Mouse (Mus musculus) midbrain, embryonic 14.5 days (tissue): ENCODE measurements around the gene Mphosph9. TPM values are rescaled to one million over a fixed set of nuclear protein-coding genes. Genes with fewer than 3 reads are reported as not detected.
A peak's percentile ranks its signal among the peaks of the same experiment; 100 is the strongest.
"Not testable (repeated sequence)": the region's sequence is repeated elsewhere in the genome, so short reads cannot be mapped to it uniquely, and the experiment has no call there.

Experiments used
- ATAC-seq: fragments of 200-750 bp; cut with Nextera tagmentation; 2 replicates; pipeline ENCODE4 v1.8.0; 2017; ENCODE audit warnings: moderate number of reproducible peaks, moderate library complexity; ENCODE audit not compliant: low FRiP score, low TSS enrichment
- DNase-seq: peaks from one replicate; pipeline ENCODE4 v3.0.0-alpha.2; 2015
- H3K27ac ChIP-seq: fragments of 300-500 bp; sonication (generic); replicated peaks from 2 replicates; pipeline ENCODE4 v1.5.1; 2014; ENCODE audit warnings: mild to moderate bottlenecking, low read depth, low read length, moderate library complexity
- H3K27me3 ChIP-seq: fragments of 300-500 bp; sonication (generic); 2 replicates; pipeline ENCODE4 v1.6.1; 2014; ENCODE audit warnings: low read length, control low read depth, mixed read lengths; ENCODE audit not compliant: control insufficient read depth, insufficient read depth
- H3K36me3 ChIP-seq: fragments of 300-500 bp; sonication (generic); 2 replicates; pipeline ENCODE4 v1.6.1; 2014; ENCODE audit warnings: low read length, control low read depth; ENCODE audit not compliant: control insufficient read depth, insufficient read depth
- H3K4me1 ChIP-seq: fragments of 300-500 bp; sonication (generic); 2 replicates; pipeline ENCODE4 v1.6.1; 2014; ENCODE audit warnings: mild to moderate bottlenecking, antibody characterized with exemption, low read length, control low read depth; ENCODE audit not compliant: control insufficient read depth, insufficient read depth
- H3K4me2 ChIP-seq: fragments of 300-500 bp; sonication (generic); 2 replicates; pipeline ENCODE4 v1.6.1; 2014; ENCODE audit warnings: mild to moderate bottlenecking, low read length, moderate library complexity
- H3K4me3 ChIP-seq: fragments of 300-500 bp; sonication (generic); replicated peaks from 2 replicates; pipeline ENCODE4 v1.5.1; 2014; ENCODE audit warnings: low read depth, low read length
- H3K9ac ChIP-seq: fragments of 300-500 bp; sonication (generic); replicated peaks from 2 replicates; pipeline ENCODE4 v1.6.1; 2014; ENCODE audit warnings: mild to moderate bottlenecking, low read length, moderate library complexity
- H3K9me3 ChIP-seq: fragments of 300-500 bp; sonication (generic); 2 replicates; pipeline ENCODE4 v1.6.1; 2016; ENCODE audit warnings: low read length, control low read depth, mixed read lengths; ENCODE audit not compliant: control insufficient read depth
- WGBS: fragments of 180-500 bp; shearing (Covaris S2); extraction: QIAGEN DNeasy Blood & Tissue Kit; methylation state at CpG from one replicate; pipeline ENCODE4 v1.1.7; 2014; 5-methylcytosine and 5-hydroxymethylcytosine counted together
- polyA plus RNA-seq: library from polyadenylated mRNA; unstranded; fragments of >200 nt; fragmentation: Nextera tagmentation; extraction: Ambion mirVana; gene quantifications from 2 replicates; pipeline ENCODE4 v1.2.1, GENCODE M21; 2014

Mphosph9 gene
- polyA plus RNA-seq = 11.7 and 16.8 TPM in 2 replicates

GRCm38 (mm10) chr5:124327510-124328364 is at the start of gene Mphosph9, which contains the start of gene 2810006K23Rik:
Gene Mphosph9 (minus strand): TSS chr5:124327972.
Gene 2810006K23Rik (plus strand): TSS chr5:124328089.
- WGBS = under 1% methylated on average over 72 of the region's 72 CpGs
- ATAC-seq (peak; percentile 98), DNase-seq (peak; percentile 100)
- H3K4me2 ChIP-seq = peak within 1 kb of the TSS; percentile 92
- H3K9ac ChIP-seq = peak within 1 kb of the TSS; percentile 73
- H3K4me3 ChIP-seq = peak within 1 kb of the TSS; percentile 57
- peaks cover 15% of the 10 kb centered on the region for H3K4me1 ChIP-seq
- no peaks in the 10 kb centered on the region for H3K9me3 ChIP-seq
- 0 out of 2 replicates have a peak, but pooled peaks cover 16% of the 10 kb centered on the region for H3K36me3 ChIP-seq
- H3K27me3 ChIP-seq = no peaks in the 10 kb centered on the region
- peak within 1 kb of the TSS; percentile 96 for H3K27ac ChIP-seq

- no peak for DNase-seq
- no peak overlapping the region for H3K4me2 ChIP-seq
- H3K4me1 ChIP-seq = no peaks in the 10 kb centered on the region
- H3K9ac ChIP-seq = no peak overlapping the region
- peaks cover 83% of the 10 kb centered on the region for H3K36me3 ChIP-seq
- no peaks in the 10 kb centered on the region for H3K27me3 ChIP-seq
- no peak overlapping the region for H3K27ac ChIP-seq
- WGBS = 96% methylated on average over 4 of the region's 4 CpGs
- H3K9me3 ChIP-seq = no peaks in the 10 kb centered on the region
- no peak overlapping the region for H3K4me3 ChIP-seq
- ATAC-seq = no peak
These were observed 49.4 kb upstream of the Mphosph9 start for GRCm38 (mm10) chr5:124377149-124377548.

- no peak for DNase-seq
- no peaks in the 10 kb centered on the region for H3K9me3 ChIP-seq
- H3K27me3 ChIP-seq = no peaks in the 10 kb centered on the region
- H3K36me3 ChIP-seq = peaks cover 83% of the 10 kb centered on the region
- 95% methylated on average over 1 of the region's 1 CpGs for WGBS
- no peak overlapping the region for H3K4me2 ChIP-seq
- no peak overlapping the region for H3K4me3 ChIP-seq
- no peak for ATAC-seq
- no peak overlapping the region for H3K27ac ChIP-seq
- no peak overlapping the region for H3K9ac ChIP-seq
- H3K4me1 ChIP-seq = no peaks in the 10 kb centered on the region
These were observed 48.6 kb upstream of the Mphosph9 start for GRCm38 (mm10) chr5:124376401-124376800.

- H3K9me3 ChIP-seq = no peaks in the 10 kb centered on the region
- WGBS = 97% methylated on average over 7 of the region's 7 CpGs
These were observed 46.5 kb upstream of the Mphosph9 start for GRCm38 (mm10) chr5:124374298-124374697.

GRCm38 (mm10) chr5:124366721-124367120 is 38.9 kb upstream of the Mphosph9 start:
- H3K9me3 ChIP-seq = no peaks in the 10 kb centered on the region
- WGBS = 89% methylated on average over 3 of the region's 3 CpGs
- no peak overlapping the region for H3K27ac ChIP-seq
- no peak overlapping the region for H3K9ac ChIP-seq
- no peaks in the 10 kb centered on the region for H3K27me3 ChIP-seq
- ATAC-seq = no peak
- H3K4me2 ChIP-seq = no peak overlapping the region
- H3K36me3 ChIP-seq = peaks cover 35% of the 10 kb centered on the region
- DNase-seq = no peak
- H3K4me1 ChIP-seq = no peaks in the 10 kb centered on the region
- no peak overlapping the region for H3K4me3 ChIP-seq

More at GRCm38 (mm10) chr5:124374298-124374697, 46.5 kb upstream of the Mphosph9 start:
- H3K27ac ChIP-seq = no peak overlapping the region
- H3K27me3 ChIP-seq = no peaks in the 10 kb centered on the region
- H3K4me2 ChIP-seq = no peak overlapping the region
- no peak overlapping the region for H3K4me3 ChIP-seq
- H3K9ac ChIP-seq = no peak overlapping the region
- peaks cover 86% of the 10 kb centered on the region for H3K36me3 ChIP-seq
- DNase-seq = no peak
- no peaks in the 10 kb centered on the region for H3K4me1 ChIP-seq
- ATAC-seq = no peak

GRCm38 (mm10) chr5:124365754-124366153 is 38.0 kb upstream of the Mphosph9 start:
- 83% methylated on average over 2 of the region's 2 CpGs for WGBS
- Histone ChIP-seq H3K4me2 (no peak overlapping the region), H3K27ac (no peak overlapping the region), H3K9me3 (no peaks in the 10 kb centered on the region), H3K27me3 (no peaks in the 10 kb centered on the region), H3K9ac (no peak overlapping the region), H3K36me3 (peaks cover 26% of the 10 kb centered on the region), H3K4me3 (no peak overlapping the region), H3K4me1 (no peaks in the 10 kb centered on the region)
- ATAC-seq (no peak), DNase-seq (no peak)

GRCm38 (mm10) chr5:124364173-124364918 is 36.6 kb upstream of the Mphosph9 start:
- DNase-seq (no peak), ATAC-seq (no peak)
- H3K4me3 ChIP-seq = no peak overlapping the region
- peaks cover 14% of the 10 kb centered on the region for H3K36me3 ChIP-seq
- 75% methylated on average over 6 of the region's 6 CpGs for WGBS
- H3K9ac ChIP-seq = no peak overlapping the region
- H3K9me3 ChIP-seq = no peaks in the 10 kb centered on the region
- H3K4me2 ChIP-seq = no peak overlapping the region
- 0 out of 2 replicates have a peak overlapping the region, but pooled peaks have one; percentile 37 for H3K27ac ChIP-seq
- H3K4me1 ChIP-seq = no peaks in the 10 kb centered on the region
- no peaks in the 10 kb centered on the region for H3K27me3 ChIP-seq

GRCm38 (mm10) chr5:124362982-124363381 is 35.2 kb upstream of the Mphosph9 start, which contains the start of gene Cdk2ap1:
Gene Cdk2ap1 (minus strand): TSS chr5:124363082.
- WGBS = 89% methylated on average over 5 of the region's 5 CpGs
- DNase-seq, H3K27ac ChIP-seq, H3K4me1 ChIP-seq, H3K9me3 ChIP-seq, H3K4me2 ChIP-seq, H3K4me3 ChIP-seq, H3K27me3 ChIP-seq, H3K9ac ChIP-seq, H3K36me3 ChIP-seq, ATAC-seq: not testable (repeated sequence)
